7 mouse cellular contexts compared by ENCODE assay signal in genomic region chr17:44735991-44736561, GRCm38 (mm10). TPM values are rescaled to one million over a fixed set of nuclear protein-coding genes. Genes with fewer than 3 reads are reported as not detected.
DNase-seq lines count a peak whose midpoint lies in the region; ATAC-seq and TF ChIP-seq lines count a peak whose summit lies in the region.

No protein-coding gene starts in this region.

- H3K4me1 ChIP-seq in intestine, embryonic 16.5 days (ENCODE audit: control insufficient read depth, insufficient read depth, low read length), result peaks cover 20% of the 10 kb centered on the region
- H3K4me1 ChIP-seq in limb, embryonic 13.5 days, result peaks cover 33% of the 10 kb centered on the region
- peaks cover 39% of the 10 kb centered on the region for H3K4me1 ChIP-seq in midbrain, embryonic 13.5 days (replicated peaks)
- H3K4me1 ChIP-seq in small intestine, adult 2 months (ENCODE audit: control insufficient read depth, insufficient read depth, insufficient read length, low read length), result peaks cover 3% of the 10 kb centered on the region; the same call in 1 of the 2 replicates

- no peak overlapping the region; the same call in 1 of the 2 replicates for H3K27ac ChIP-seq in intestine, embryonic 16.5 days (ENCODE audit: low read length)
- peak overlapping the region; percentile 87 for H3K27ac ChIP-seq in limb, embryonic 13.5 days
- H3K27ac ChIP-seq in midbrain, embryonic 13.5 days, result no peak overlapping the region
- H3K27ac ChIP-seq in small intestine, adult 2 months (ENCODE audit: insufficient read depth, low read depth, low read length), result peak overlapping the region; percentile 68

- H3K27me3 ChIP-seq in intestine, embryonic 16.5 days (replicated peaks; ENCODE audit: control insufficient read depth, insufficient read depth, low read length), result peaks cover 51% of the 10 kb centered on the region
- peaks cover 73% of the 10 kb centered on the region for H3K27me3 ChIP-seq in limb, embryonic 13.5 days
- peaks cover 88% of the 10 kb centered on the region for H3K27me3 ChIP-seq in midbrain, embryonic 13.5 days
- peaks cover 39% of the 10 kb centered on the region for H3K27me3 ChIP-seq in small intestine, adult 2 months (ENCODE audit: control insufficient read depth, insufficient read depth, low read length)

- WGBS in intestine, embryonic 16.5 days, result under 1% methylated on average over 73 of the region's 73 CpGs
- WGBS in limb, embryonic 13.5 days, result under 1% methylated on average over 67 of the region's 73 CpGs
- WGBS in midbrain, embryonic 13.5 days, result under 1% methylated on average over 55 of the region's 73 CpGs
- WGBS in small intestine, adult 2 months, result under 1% methylated on average over 73 of the region's 73 CpGs

- ATAC-seq in granulocyte monocyte progenitor cell, adult 5-6 weeks (replicated peaks; ENCODE audit: poor library complexity, severe bottlenecking), result peak; percentile 43
- ATAC-seq in intestine, embryonic 16.5 days, result peak; percentile 81
- peak; percentile 51; the same call in 1 of the 2 replicates for ATAC-seq in limb, embryonic 13.5 days (ENCODE audit: low FRiP score, low read depth)
- ATAC-seq in midbrain, embryonic 13.5 days, result peak; percentile 80

- TF ChIP-seq CTCF in small intestine, adult 2 months (IDR thresholded peaks at IDR 0.05; ENCODE audit: extremely low read depth, insufficient read length, insufficient replicate concordance, low read depth, low read length), result no peak

- DNase-seq in adrenal gland, adult 2 months, result peak; percentile 87
- peak; percentile 75 for DNase-seq in embryo, embryonic 10 days (ENCODE audit: low spot score)

- peak overlapping the region; percentile 95 for H3K4me2 ChIP-seq in intestine, embryonic 16.5 days (ENCODE audit: low read depth, low read length)
- peak overlapping the region; percentile 89 for H3K4me2 ChIP-seq in limb, embryonic 13.5 days (replicated peaks)
- peak overlapping the region; percentile 97 for H3K4me2 ChIP-seq in midbrain, embryonic 13.5 days (replicated peaks)

- H3K4me3 ChIP-seq in intestine, embryonic 16.5 days (ENCODE audit: low read length), result peak overlapping the region; percentile 71
- H3K4me3 ChIP-seq in limb, embryonic 13.5 days, result peak overlapping the region; percentile 70
- peak overlapping the region; percentile 64 for H3K4me3 ChIP-seq in midbrain, embryonic 13.5 days (replicated peaks)
- H3K4me3 ChIP-seq in small intestine, adult 2 months (ENCODE audit: low read depth, low read length), result peak overlapping the region; percentile 89

- peak overlapping the region; percentile 71 for H3K9ac ChIP-seq in intestine, embryonic 16.5 days (ENCODE audit: low read depth, low read length)
- H3K9ac ChIP-seq in limb, embryonic 13.5 days, result peak overlapping the region; percentile 86
- peak overlapping the region; percentile 68 for H3K9ac ChIP-seq in midbrain, embryonic 13.5 days (replicated peaks)

- no peaks in the 10 kb centered on the region for H3K36me3 ChIP-seq in intestine, embryonic 16.5 days (ENCODE audit: control insufficient read depth, insufficient read depth, low read length)
- H3K36me3 ChIP-seq in limb, embryonic 13.5 days, result no peaks in the 10 kb centered on the region
- no peaks in the 10 kb centered on the region for H3K36me3 ChIP-seq in midbrain, embryonic 13.5 days
- no peaks in the 10 kb centered on the region for H3K36me3 ChIP-seq in small intestine, adult 2 months (ENCODE audit: control insufficient read depth, insufficient read depth, low read length)

- H3K9me3 ChIP-seq in intestine, embryonic 16.5 days (ENCODE audit: control insufficient read depth, low read length), result no peaks in the 10 kb centered on the region
- no peaks in the 10 kb centered on the region for H3K9me3 ChIP-seq in limb, embryonic 13.5 days
- no peaks in the 10 kb centered on the region for H3K9me3 ChIP-seq in midbrain, embryonic 13.5 days

- TF ChIP-seq POLR2A in small intestine, adult 2 months (IDR thresholded peaks at IDR 0.05; ENCODE audit: low read depth, low read length), result no peak

RNA-seq across cellular contexts. Expression of gene Supt3, which starts 40.9 kb away (rescaled TPM):
- 10 to 100 TPM; 21.3 to 30.1 TPM for total RNA-seq in adrenal gland, adult 2 months (2021)
- polyA plus RNA-seq in adrenal gland, adult 2 months (2012; rRNA removed), result 6.4 and 7.6 TPM in 2 replicates
- 27.0 and 27.8 TPM in 2 replicates for total RNA-seq in granulocyte monocyte progenitor cell, adult 5-6 weeks (2014; fragmentation: Nextera tagmentation)
- total RNA-seq in granulocyte monocyte progenitor cell, adult 5-6 weeks (2017), result 13.5 and 17.0 TPM in 2 replicates
- 15.7 TPM in 2 replicates for polyA plus RNA-seq in intestine, embryonic 16.5 days (2015; fragmentation: Nextera tagmentation; extraction: Ambion mirVana)
- 24.7 and 25.9 TPM in 2 replicates for polyA plus RNA-seq in limb, embryonic 13.5 days (2015; fragmentation: Nextera tagmentation; extraction: Ambion mirVana)
- 19.0 and 20.0 TPM in 2 replicates for polyA plus RNA-seq in midbrain, embryonic 13.5 days (2015; fragmentation: Nextera tagmentation; extraction: Ambion mirVana)
- 0.89 and 1.6 TPM in 2 replicates for polyA plus RNA-seq in small intestine, adult 2 months (2012; rRNA removed)

Comparison
In these comparisons a context has a peak if more than half of its experiments do, and no peak if none do; other contexts are left out.
1. H3K27ac ChIP-seq: peak in limb, embryonic 13.5 days (single experiment) and small intestine, adult 2 months (single experiment); none in intestine, embryonic 16.5 days (single experiment) and midbrain, embryonic 13.5 days (single experiment).
2. Peak in every context shown above with its lines, with median percentiles within 50 percentile points of each other: ATAC-seq, H3K4me2 ChIP-seq, H3K4me3 ChIP-seq and H3K9ac ChIP-seq.